Mouse (Mus musculus): ENCODE measurements at regions not wholly inside any gene's neighbourhood (a gene's known extent, or its start where the extent isn't known, plus 50 kb on each side); places are given as distances from the start of the nearest gene placed in this dataset.
A peak's percentile ranks its signal among the peaks of the same experiment; 100 is the strongest.

DNA sequence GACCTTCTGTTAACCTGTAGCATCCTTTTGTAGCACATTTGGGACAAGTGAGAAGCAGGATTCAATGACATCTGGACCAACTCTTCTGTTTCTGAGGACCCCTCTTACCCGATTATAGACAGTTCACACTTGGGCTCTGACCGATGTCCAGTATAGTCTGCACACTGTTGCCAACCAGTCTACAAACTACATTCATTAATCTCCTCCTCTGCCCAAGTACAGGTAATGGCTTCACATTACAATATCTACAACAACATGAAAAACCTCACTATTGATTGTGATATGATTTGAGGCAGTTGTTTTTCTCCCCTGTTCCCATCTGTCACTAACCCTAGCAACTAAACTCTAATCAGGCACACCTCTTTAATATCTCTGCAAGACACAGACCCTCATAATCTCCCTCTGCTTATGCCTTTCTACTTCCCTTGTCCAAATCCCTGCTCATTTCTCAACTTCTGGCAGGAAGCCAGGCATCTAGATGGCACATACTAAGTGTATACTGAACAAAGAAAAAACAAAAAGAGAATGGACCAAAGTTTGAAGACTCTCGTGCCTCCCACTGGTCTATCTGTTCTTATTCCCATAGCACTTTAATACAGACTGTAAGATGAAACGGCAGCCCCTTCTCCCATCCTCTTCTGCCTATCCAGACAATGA lies 331.8 kb downstream of the Sorl1 start:
- Histone ChIP-seq H3K4me1 (peaks cover 33% of the 10 kb centered on the region; the same call in 1 of the 2 replicates), H3K9ac (no peak overlapping the region), H3K4me3 (replicated peaks) (no peak overlapping the region), H3K27ac (peak overlapping the region; percentile 71), H3K27me3 (no peaks in the 10 kb centered on the region), H3K4me2 (no peak overlapping the region), H3K9me3 (no peaks in the 10 kb centered on the region), H3K36me3 (replicated peaks) (no peaks in the 10 kb centered on the region)
- 60% methylated on average over 4 of the region's 4 CpGs for WGBS
- ATAC-seq (ENCODE audit: low FRiP score): no peak

- peak overlapping the region; percentile 71 for H3K27ac ChIP-seq
- no peak overlapping the region for H3K4me2 ChIP-seq
- no peak overlapping the region for H3K9ac ChIP-seq
- H3K4me1 ChIP-seq: peaks cover 33% of the 10 kb centered on the region; the same call in 1 of the 2 replicates
- H3K27me3 ChIP-seq: no peaks in the 10 kb centered on the region
- ATAC-seq (ENCODE audit: low FRiP score): peak; percentile 33; the same call in 1 of the 2 replicates
- H3K4me3 ChIP-seq (replicated peaks): no peak overlapping the region
- no peaks in the 10 kb centered on the region for H3K9me3 ChIP-seq
- no peaks in the 10 kb centered on the region for H3K36me3 ChIP-seq (replicated peaks)
- 76% methylated on average over 5 of the region's 5 CpGs for WGBS
Observed at GRCm38 (mm10) chr9:41791501-41792172, 332.5 kb downstream of the Sorl1 start.

DNA sequence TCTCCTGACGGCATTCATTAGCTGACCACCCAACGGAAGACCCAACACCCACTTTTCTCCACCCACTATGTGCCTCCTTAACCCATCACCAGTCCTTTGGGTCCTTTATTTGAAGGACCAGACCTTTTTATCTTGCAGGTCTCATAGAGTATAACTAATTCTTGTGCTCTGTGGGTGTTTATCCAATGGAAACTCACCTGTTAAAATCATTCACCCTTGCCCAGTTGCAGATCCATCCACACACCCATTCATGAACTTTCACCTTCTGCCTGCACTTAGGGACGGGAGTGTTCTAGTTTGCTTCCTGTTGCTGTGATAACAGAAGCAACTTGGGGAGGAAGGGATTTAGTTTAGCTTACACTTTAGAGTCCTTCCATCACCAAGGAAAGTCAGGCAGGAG lies 339.0 kb downstream of the Sorl1 start:
- WGBS: 86% methylated on average over 3 of the region's 3 CpGs
- H3K27ac ChIP-seq: no peak overlapping the region
- H3K9ac ChIP-seq: no peak overlapping the region
- no peak overlapping the region for H3K4me3 ChIP-seq (replicated peaks)
- H3K36me3 ChIP-seq (replicated peaks): no peaks in the 10 kb centered on the region
- H3K4me1 ChIP-seq: no peaks in the 10 kb centered on the region
- H3K27me3 ChIP-seq: no peaks in the 10 kb centered on the region
- H3K9me3 ChIP-seq: peaks cover 7% of the 10 kb centered on the region; the same call in 1 of the 2 replicates
- H3K4me2 ChIP-seq: no peak overlapping the region
- no peak for ATAC-seq (ENCODE audit: low FRiP score)

DNA sequence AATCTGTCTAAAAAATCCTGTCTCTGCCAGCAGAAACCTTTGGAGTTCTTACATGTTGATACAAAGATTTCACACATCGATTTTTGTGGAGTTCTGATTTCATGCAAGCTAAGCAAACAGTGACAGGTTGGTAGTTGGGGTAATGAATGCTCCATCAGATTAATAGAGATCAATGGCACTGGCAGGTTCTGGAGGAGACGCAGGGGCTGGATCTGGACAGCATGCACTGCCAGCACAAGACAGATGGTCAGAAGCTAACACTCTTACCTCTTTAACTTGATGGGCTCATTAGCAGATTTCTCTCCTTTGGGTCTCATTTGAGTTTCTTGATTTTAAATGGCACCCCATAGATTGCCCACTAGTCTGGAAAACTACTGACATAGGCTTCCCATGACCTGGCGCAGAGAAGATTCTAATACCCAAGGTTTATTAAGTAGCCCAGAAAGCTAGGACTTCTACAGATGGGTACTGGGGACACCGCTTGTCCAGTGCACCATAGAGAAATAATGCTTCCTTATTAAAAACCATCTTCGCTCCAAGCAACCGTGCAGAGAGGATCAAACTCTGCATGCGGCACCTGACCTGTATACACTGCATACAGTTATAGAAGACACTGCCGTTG lies 351.7 kb downstream of the Sorl1 start:
- Histone ChIP-seq H3K4me3 (replicated peaks) (no peak overlapping the region), H3K4me1 (peaks cover 2% of the 10 kb centered on the region), H3K27ac (no peak overlapping the region), H3K36me3 (replicated peaks) (no peaks in the 10 kb centered on the region), H3K4me2 (no peak overlapping the region), H3K9me3 (no peaks in the 10 kb centered on the region), H3K9ac (no peak overlapping the region), H3K27me3 (no peaks in the 10 kb centered on the region)
- no peak for ATAC-seq (ENCODE audit: low FRiP score)
- 90% methylated on average over 8 of the region's 8 CpGs for WGBS

- Histone ChIP-seq H3K4me1 (peaks cover 11% of the 10 kb centered on the region), H3K4me2 (no peak overlapping the region), H3K27me3 (no peaks in the 10 kb centered on the region), H3K27ac (no peak overlapping the region), H3K36me3 (replicated peaks) (no peaks in the 10 kb centered on the region), H3K4me3 (replicated peaks) (no peak overlapping the region), H3K9ac (no peak overlapping the region), H3K9me3 (no peaks in the 10 kb centered on the region)
- no peak for ATAC-seq (ENCODE audit: low FRiP score)
- WGBS: 84% methylated on average over 1 of the region's 1 CpGs
Observed at GRCm38 (mm10) chr9:41771276-41771675, 352.8 kb downstream of the Sorl1 start.

DNA sequence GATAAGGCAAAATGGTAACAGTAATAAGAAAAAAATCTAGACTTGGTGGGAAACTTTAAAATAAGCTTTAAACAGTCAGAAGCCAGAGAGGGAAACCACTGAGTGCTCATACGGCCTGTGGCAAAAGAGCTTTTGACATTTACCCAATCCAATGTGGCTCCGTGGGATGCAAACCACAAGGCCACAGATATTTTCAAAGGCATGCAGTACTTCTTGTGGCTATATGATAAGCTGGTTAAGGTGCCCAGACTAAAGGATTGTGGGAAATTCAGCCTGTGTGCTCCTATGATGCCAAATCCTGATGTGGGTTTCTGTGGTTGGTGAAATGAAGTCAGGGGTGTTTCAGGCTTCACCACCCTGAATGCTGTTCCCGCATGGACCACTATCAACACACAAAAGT lies 355.8 kb downstream of the Sorl1 start:
- Histone ChIP-seq H3K4me1 (peaks cover 14% of the 10 kb centered on the region), H3K4me3 (replicated peaks) (no peak overlapping the region), H3K27me3 (no peaks in the 10 kb centered on the region), H3K36me3 (replicated peaks) (no peaks in the 10 kb centered on the region), H3K27ac (no peak overlapping the region), H3K4me2 (no peak overlapping the region), H3K9ac (no peak overlapping the region), H3K9me3 (no peaks in the 10 kb centered on the region)
- no peak for ATAC-seq (ENCODE audit: low FRiP score)
- 94% methylated on average over 3 of the region's 3 CpGs for WGBS

GRCm38 (mm10) chr9:41766533-41766920 lies 357.6 kb downstream of the Sorl1 start:
- no peaks in the 10 kb centered on the region for H3K9me3 ChIP-seq
- WGBS: 11% methylated on average over 4 of the region's 4 CpGs
- H3K36me3 ChIP-seq (replicated peaks): no peaks in the 10 kb centered on the region
- peak overlapping the region; percentile 74 for H3K27ac ChIP-seq
- H3K27me3 ChIP-seq: no peaks in the 10 kb centered on the region
- no peak overlapping the region for H3K4me2 ChIP-seq
- H3K9ac ChIP-seq: no peak overlapping the region
- H3K4me1 ChIP-seq: peaks cover 14% of the 10 kb centered on the region
- ATAC-seq (ENCODE audit: low FRiP score): peak; percentile 83
- no peak overlapping the region for H3K4me3 ChIP-seq (replicated peaks)

GRCm38 (mm10) chr9:41765816-41766532 lies 358.1 kb downstream of the Sorl1 start:
- WGBS: 86% methylated on average over 6 of the region's 6 CpGs
- no peak overlapping the region for H3K9ac ChIP-seq
- no peaks in the 10 kb centered on the region for H3K27me3 ChIP-seq
- ATAC-seq (ENCODE audit: low FRiP score): no peak
- H3K4me1 ChIP-seq: peaks cover 14% of the 10 kb centered on the region
- peak overlapping the region; percentile 74 for H3K27ac ChIP-seq
- no peak overlapping the region for H3K4me3 ChIP-seq (replicated peaks)
- no peaks in the 10 kb centered on the region for H3K36me3 ChIP-seq (replicated peaks)
- H3K9me3 ChIP-seq: no peaks in the 10 kb centered on the region
- no peak overlapping the region for H3K4me2 ChIP-seq

DNA sequence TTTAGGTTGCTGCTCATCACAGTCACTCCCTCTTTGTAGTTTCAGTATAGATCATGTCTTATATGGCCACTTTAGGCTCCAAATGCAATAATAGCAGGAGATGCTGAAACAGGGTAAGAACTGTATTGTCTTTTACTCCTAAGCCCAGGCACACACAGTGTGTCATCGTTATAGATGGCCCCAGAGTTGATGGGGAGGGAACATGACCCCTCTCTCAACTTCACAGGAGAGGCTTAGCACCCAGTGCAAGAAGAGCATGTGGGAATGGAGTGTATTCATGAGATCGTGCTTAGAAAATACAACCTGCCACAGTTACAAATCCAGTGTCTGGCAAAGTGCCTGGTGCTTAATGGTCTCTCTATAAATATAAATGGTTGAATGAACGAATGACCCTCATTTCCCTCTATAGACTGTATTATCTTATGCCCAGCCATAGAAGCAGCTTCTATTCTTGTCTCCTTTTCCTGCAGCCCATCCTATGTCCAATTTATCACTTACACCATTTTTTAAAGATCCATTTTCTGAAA lies 363.0 kb downstream of the Sorl1 start:
- Histone ChIP-seq H3K4me1 (peaks cover 2% of the 10 kb centered on the region; the same call in 1 of the 2 replicates), H3K9me3 (no peaks in the 10 kb centered on the region), H3K36me3 (replicated peaks) (no peaks in the 10 kb centered on the region), H3K9ac (no peak overlapping the region), H3K4me2 (no peak overlapping the region), H3K27ac (no peak overlapping the region), H3K27me3 (no peaks in the 10 kb centered on the region), H3K4me3 (replicated peaks) (no peak overlapping the region)
- ATAC-seq (ENCODE audit: low FRiP score): no peak
- 57% methylated on average over 3 of the region's 3 CpGs for WGBS

- Histone ChIP-seq H3K27me3 (no peaks in the 10 kb centered on the region), H3K4me1 (peaks cover 4% of the 10 kb centered on the region; the same call in 1 of the 2 replicates), H3K27ac (no peak overlapping the region), H3K4me2 (no peak overlapping the region), H3K9me3 (no peaks in the 10 kb centered on the region), H3K36me3 (replicated peaks) (no peaks in the 10 kb centered on the region), H3K4me3 (replicated peaks) (no peak overlapping the region), H3K9ac (no peak overlapping the region)
- no peak for ATAC-seq (ENCODE audit: low FRiP score)
- WGBS: 77% methylated on average over 6 of the region's 6 CpGs
Observed at GRCm38 (mm10) chr9:41754434-41755002, 369.6 kb downstream of the Sorl1 start.

- H3K4me3 ChIP-seq (replicated peaks): no peak overlapping the region
- no peak for ATAC-seq (ENCODE audit: low FRiP score)
- no peak overlapping the region for H3K4me2 ChIP-seq
- H3K9ac ChIP-seq: no peak overlapping the region
- H3K36me3 ChIP-seq (replicated peaks): no peaks in the 10 kb centered on the region
- no peaks in the 10 kb centered on the region for H3K27me3 ChIP-seq
- 90% methylated on average over 5 of the region's 5 CpGs for WGBS
- H3K4me1 ChIP-seq: no peaks in the 10 kb centered on the region
- no peak overlapping the region for H3K27ac ChIP-seq
- no peaks in the 10 kb centered on the region for H3K9me3 ChIP-seq
Observed at GRCm38 (mm10) chr9:41745979-41746647, 378.0 kb downstream of the Sorl1 start.

Data from forebrain, embryonic 12.5 days (tissue).